Mouse (Mus musculus) bone marrow macrophage, adult 2 months (primary cell): ENCODE results near the gene Ctrb1. TPM values are rescaled to one million over a fixed set of nuclear protein-coding genes. Genes with fewer than 3 reads are reported as not detected.

Experiments used
- H3K27ac ChIP-seq: 2 replicates; pipeline ENCODE4 v1.5.1; 2012; ENCODE audit warnings: low read depth, low read length; ENCODE audit not compliant: insufficient read depth
- H3K4me1 ChIP-seq: 2 replicates; pipeline ENCODE4 v1.6.1; 2012; ENCODE audit warnings: low read length; ENCODE audit not compliant: control insufficient read depth, insufficient read depth
- H3K4me3 ChIP-seq: 2 replicates; pipeline ENCODE4 v1.5.1; 2012; ENCODE audit warnings: mild to moderate bottlenecking, low read length, moderate library complexity; ENCODE audit not compliant: insufficient read depth
- CTCF ChIP-seq: IDR thresholded peaks from 2 replicates; pipeline ENCODE4 v1.5.1; 2012; ENCODE audit warnings: low read depth, mild to moderate bottlenecking, low read length, moderate library complexity
- POLR2A ChIP-seq: IDR thresholded peaks from 2 replicates; pipeline ENCODE4 v1.6.1; 2012; ENCODE audit warnings: mild to moderate bottlenecking, low read depth, low read length, borderline replicate concordance
- polyA plus RNA-seq: library from polyadenylated mRNA; stranded (reverse); fragments of >200 nt; gene quantifications from 2 replicates; pipeline ENCODE4 v1.2.4, GENCODE M21; 2012; ENCODE audit not compliant: missing spikeins, insufficient read depth, insufficient read length

Ctrb1 gene
- polyA plus RNA-seq, 1 experiment = not detected

GRCm38 (mm10) chr8:111717488-111717792 is 26.6 kb upstream of the Ctrb1 start:
- no peaks in the 10 kb centered on the region for H3K4me1 ChIP-seq
- H3K4me3 ChIP-seq = no peak overlapping the region
- no peak for TF ChIP-seq POLR2A
- TF ChIP-seq CTCF = no peak
- no peak overlapping the region for H3K27ac ChIP-seq

GRCm38 (mm10) chr8:111716603-111717487 is 26.0 kb upstream of the Ctrb1 start:
- Histone ChIP-seq H3K27ac (no peak overlapping the region), H3K4me1 (no peaks in the 10 kb centered on the region), H3K4me3 (no peak overlapping the region)
- TF ChIP-seq POLR2A (no peak), CTCF (no peak)

GRCm38 (mm10) chr8:111715514-111715913 is 24.7 kb upstream of the Ctrb1 start:
- TF ChIP-seq POLR2A = no peak
- no peak for TF ChIP-seq CTCF
- Histone ChIP-seq H3K27ac (no peak overlapping the region), H3K4me1 (no peaks in the 10 kb centered on the region), H3K4me3 (no peak overlapping the region)

- no peak for TF ChIP-seq POLR2A
- no peak for TF ChIP-seq CTCF
- H3K4me1 ChIP-seq = no peaks in the 10 kb centered on the region
- no peak overlapping the region for H3K4me3 ChIP-seq
- no peak overlapping the region for H3K27ac ChIP-seq
These were observed 23.5 kb upstream of the Ctrb1 start for GRCm38 (mm10) chr8:111714295-111714694.

- H3K4me1 ChIP-seq = no peaks in the 10 kb centered on the region
- no peak for TF ChIP-seq POLR2A
- no peak overlapping the region for H3K27ac ChIP-seq
- H3K4me3 ChIP-seq = no peak overlapping the region
These were observed 23.0 kb upstream of the Ctrb1 start for GRCm38 (mm10) chr8:111713817-111714216.

- no peaks in the 10 kb centered on the region for H3K4me1 ChIP-seq
- H3K27ac ChIP-seq = no peak overlapping the region
- H3K4me3 ChIP-seq = no peak overlapping the region
- TF ChIP-seq CTCF = no peak
- TF ChIP-seq POLR2A = no peak
These were observed 22.5 kb upstream of the Ctrb1 start for GRCm38 (mm10) chr8:111713291-111713690.

- TF ChIP-seq CTCF (peak; percentile 21; the same call in 1 of the 2 replicates), POLR2A (no peak)
- Histone ChIP-seq H3K27ac (no peak overlapping the region), H3K4me3 (no peak overlapping the region), H3K4me1 (no peaks in the 10 kb centered on the region)
These were observed 21.8 kb upstream of the Ctrb1 start for GRCm38 (mm10) chr8:111712588-111712987.

- TF ChIP-seq POLR2A (no peak), CTCF (no peak)
- no peak overlapping the region for H3K4me3 ChIP-seq
- no peaks in the 10 kb centered on the region for H3K4me1 ChIP-seq
- no peak overlapping the region for H3K27ac ChIP-seq
These were observed 21.3 kb upstream of the Ctrb1 start for GRCm38 (mm10) chr8:111712135-111712534.

- H3K4me3 ChIP-seq = no peak overlapping the region
These were observed 20.1 kb upstream of the Ctrb1 start for GRCm38 (mm10) chr8:111710777-111711485.

GRCm38 (mm10) chr8:111709223-111709622 is 18.4 kb upstream of the Ctrb1 start:
- H3K27ac ChIP-seq = no peak overlapping the region
- TF ChIP-seq CTCF (no peak), POLR2A (no peak)
- H3K4me3 ChIP-seq = no peak overlapping the region
- no peaks in the 10 kb centered on the region for H3K4me1 ChIP-seq

More at GRCm38 (mm10) chr8:111710777-111711485, 20.1 kb upstream of the Ctrb1 start:
- Histone ChIP-seq H3K4me1 (no peaks in the 10 kb centered on the region), H3K27ac (no peak overlapping the region)
- TF ChIP-seq CTCF (no peak), POLR2A (no peak)
